Mouse (Mus musculus) lung, embryonic 14.5 days (tissue): ENCODE results near the gene Prkce. TPM values are rescaled to one million over a fixed set of nuclear protein-coding genes. Genes with fewer than 3 reads are reported as not detected.
A peak's percentile ranks its signal among the peaks of the same experiment; 100 is the strongest.

Experiments
- ATAC-seq: fragments of 200-750 bp; cut with Nextera tagmentation; 2 replicates; pipeline ENCODE4 v1.8.0; 2017; ENCODE audit warnings: mild to moderate bottlenecking, moderate TSS enrichment, moderate library complexity; ENCODE audit not compliant: insufficient read depth
- DNase-seq: peaks from one replicate; pipeline ENCODE4 v3.0.0-alpha.2; 2015
- H3K27ac ChIP-seq: fragments of 300-500 bp; sonication (generic); 2 replicates; pipeline ENCODE4 v1.5.1; 2014; ENCODE audit warnings: low read depth, mild to moderate bottlenecking, moderate library complexity
- H3K27me3 ChIP-seq: fragments of 300-500 bp; sonication (generic); 2 replicates; pipeline ENCODE4 v1.6.1; 2014; ENCODE audit warnings: low read length, control low read depth; ENCODE audit not compliant: insufficient read depth
- H3K36me3 ChIP-seq: fragments of 300-500 bp; sonication (generic); 2 replicates; pipeline ENCODE4 v1.6.1; 2014; ENCODE audit warnings: control low read depth; ENCODE audit not compliant: insufficient read depth
- H3K4me1 ChIP-seq: fragments of 300-500 bp; sonication (generic); 2 replicates; pipeline ENCODE4 v1.6.1; 2014; ENCODE audit warnings: antibody characterized with exemption, control low read depth; ENCODE audit not compliant: insufficient read depth
- H3K4me2 ChIP-seq: fragments of 300-500 bp; sonication (generic); 2 replicates; pipeline ENCODE4 v1.6.1; 2014; ENCODE audit warnings: mild to moderate bottlenecking
- H3K4me3 ChIP-seq: fragments of 300-500 bp; sonication (generic); 2 replicates; pipeline ENCODE4 v1.5.1; 2014; ENCODE audit warnings: low read depth, low read length
- H3K9ac ChIP-seq: fragments of 300-500 bp; sonication (generic); 2 replicates; pipeline ENCODE4 v1.6.1; 2014
- H3K9me3 ChIP-seq: fragments of 300-500 bp; sonication (generic); 2 replicates; pipeline ENCODE4 v1.6.1; 2016; ENCODE audit warnings: low read depth, low read length, control low read depth
- CTCF ChIP-seq: IDR thresholded peaks from 2 replicates; pipeline ENCODE4 v1.5.1; 2016; ENCODE audit warnings: antibody characterized with exemption, low read depth
- WGBS: fragments of 180-500 bp; shearing (Covaris S2); extraction: QIAGEN DNeasy Blood & Tissue Kit; methylation state at CpG from one replicate; pipeline ENCODE4 v1.1.7; 2014; 5-methylcytosine and 5-hydroxymethylcytosine counted together
- polyA plus RNA-seq: library from polyadenylated mRNA; unstranded; fragments of >200 nt; fragmentation: Nextera tagmentation; extraction: Ambion mirVana; gene quantifications from 2 replicates; pipeline ENCODE4 v1.2.1, GENCODE M21; 2014

Gene Prkce
- polyA plus RNA-seq, 1 experiment from 2014 or later: 10.1 TPM

- H3K4me2 ChIP-seq: no peak overlapping the region
- no peak overlapping the region for H3K9ac ChIP-seq
- H3K27me3 ChIP-seq: no peaks in the 10 kb centered on the region
- H3K27ac ChIP-seq: no peak overlapping the region
- DNase-seq (no peak), ATAC-seq (no peak)
- TF ChIP-seq CTCF: no peak
- no peak overlapping the region for H3K4me3 ChIP-seq
- peaks cover 20% of the 10 kb centered on the region for H3K4me1 ChIP-seq
- H3K9me3 ChIP-seq: no peaks in the 10 kb centered on the region
- H3K36me3 ChIP-seq: no peaks in the 10 kb centered on the region
- WGBS: 19% methylated on average over 5 of the region's 5 CpGs
These were observed 116.2 kb downstream of the Prkce start for GRCm38 (mm10) chr17:86283741-86284140.

- TF ChIP-seq CTCF: no peak
- no peak for DNase-seq
- H3K27me3 ChIP-seq: no peaks in the 10 kb centered on the region
- H3K36me3 ChIP-seq: no peaks in the 10 kb centered on the region
- H3K9ac ChIP-seq: no peak overlapping the region
- no peak for ATAC-seq
- WGBS: 84% methylated on average over 5 of the region's 5 CpGs
- H3K4me1 ChIP-seq: peaks cover 13% of the 10 kb centered on the region
- H3K27ac ChIP-seq: no peak overlapping the region
- H3K4me2 ChIP-seq: no peak overlapping the region
- no peaks in the 10 kb centered on the region for H3K9me3 ChIP-seq
- no peak overlapping the region for H3K4me3 ChIP-seq
These were observed 117.5 kb downstream of the Prkce start for GRCm38 (mm10) chr17:86285058-86285457.

DNA sequence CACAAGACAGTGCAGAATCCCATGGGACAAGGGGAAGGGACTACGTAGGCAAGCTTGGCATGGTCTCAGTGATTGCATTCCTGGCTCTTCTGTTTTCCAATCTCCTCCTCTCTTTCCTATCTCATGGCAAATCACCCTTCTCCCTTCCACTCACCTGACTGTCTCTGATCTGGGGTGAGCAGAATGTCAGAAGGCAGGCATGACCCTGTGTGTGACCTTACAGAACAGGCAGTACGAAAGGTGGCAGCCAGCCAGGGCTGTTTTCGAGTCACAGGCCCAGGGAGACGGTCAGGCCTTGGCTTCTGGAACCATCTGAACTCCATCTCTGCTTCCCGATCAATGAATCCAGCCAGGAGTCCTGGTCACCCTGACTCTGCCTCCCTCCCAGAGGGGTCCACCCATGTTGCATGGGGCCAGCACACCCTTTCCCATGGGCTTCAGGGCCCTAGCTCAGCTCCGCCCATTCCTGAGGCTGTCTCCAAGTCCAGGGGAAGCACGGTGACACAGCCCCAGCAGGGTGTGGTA is 119.2 kb downstream of the Prkce start:
- no peaks in the 10 kb centered on the region for H3K36me3 ChIP-seq

DNA sequence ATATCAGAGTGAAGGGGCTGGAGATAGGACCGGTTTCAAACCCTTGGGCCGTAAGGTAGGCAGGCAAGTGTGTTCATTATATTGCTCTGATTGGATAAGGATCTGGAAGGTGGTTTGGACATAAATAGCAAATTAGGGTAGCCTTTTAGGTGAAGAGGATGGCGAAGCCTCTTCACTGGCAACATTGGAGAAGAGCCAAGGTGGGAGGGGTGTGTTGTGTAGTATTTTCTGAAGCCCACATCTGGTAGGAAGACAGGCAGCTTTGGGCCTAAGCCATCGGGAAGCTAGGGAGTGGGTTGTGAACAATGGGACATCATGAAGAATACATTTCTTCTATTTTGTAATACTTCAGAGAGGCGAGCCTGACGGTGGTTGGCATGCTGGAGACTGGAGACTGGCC is 125.1 kb downstream of the Prkce start:
- DNase-seq (no peak), ATAC-seq (peak; percentile 10; the same call in 1 of the 2 replicates)
- H3K27ac ChIP-seq: no peak overlapping the region
- no peak for TF ChIP-seq CTCF
- no peaks in the 10 kb centered on the region for H3K36me3 ChIP-seq
- no peaks in the 10 kb centered on the region for H3K4me1 ChIP-seq
- H3K9ac ChIP-seq: no peak overlapping the region
- no peak overlapping the region for H3K4me2 ChIP-seq
- no peaks in the 10 kb centered on the region for H3K9me3 ChIP-seq
- no peaks in the 10 kb centered on the region for H3K27me3 ChIP-seq
- H3K4me3 ChIP-seq: no peak overlapping the region
- WGBS: 74% methylated on average over 6 of the region's 6 CpGs

More for the DNA sequence above, 119.2 kb downstream of the Prkce start:
- no peak for TF ChIP-seq CTCF
- Histone ChIP-seq H3K9ac (no peak overlapping the region), H3K4me1 (peaks cover 4% of the 10 kb centered on the region; the same call in 1 of the 2 replicates), H3K4me2 (no peak overlapping the region), H3K9me3 (no peaks in the 10 kb centered on the region), H3K4me3 (no peak overlapping the region), H3K27me3 (no peaks in the 10 kb centered on the region), H3K27ac (no peak overlapping the region)
- WGBS: 66% methylated on average over 7 of the region's 7 CpGs
- DNase-seq (no peak), ATAC-seq (no peak)

DNA sequence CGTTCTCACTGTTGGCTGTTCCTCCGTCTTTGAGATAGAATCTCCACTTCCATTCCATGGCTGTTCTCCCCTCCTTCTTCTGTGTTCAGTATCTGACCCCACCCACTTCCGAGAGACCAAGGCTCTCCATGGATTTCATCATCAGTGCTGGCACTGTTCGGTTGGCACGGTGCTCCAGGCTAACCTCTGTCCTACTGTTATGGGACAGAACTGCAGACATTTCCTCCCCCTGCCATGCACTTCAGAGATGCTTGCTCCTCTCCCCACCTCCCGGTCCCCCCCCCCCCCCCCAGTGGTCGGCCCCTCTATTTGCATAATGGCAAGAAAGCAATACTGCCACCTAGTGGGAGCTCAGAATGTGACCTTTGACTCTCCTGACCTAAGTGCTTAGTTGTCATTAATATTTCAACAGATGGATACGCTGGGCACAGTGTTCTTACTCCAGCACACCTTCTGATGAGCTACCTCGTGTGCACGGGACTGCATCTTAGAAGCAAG is 125.7 kb downstream of the Prkce start:
- H3K4me1 ChIP-seq: no peaks in the 10 kb centered on the region
- H3K9ac ChIP-seq: no peak overlapping the region
- 51% methylated on average over 8 of the region's 10 CpGs for WGBS
- TF ChIP-seq CTCF: peak; percentile 51
- H3K4me2 ChIP-seq: peak overlapping the region; percentile 32; the same call in 1 of the 2 replicates
- no peak overlapping the region for H3K27ac ChIP-seq
- ATAC-seq (peak; percentile 42; the same call in 1 of the 2 replicates), DNase-seq (peak; percentile 82)
- H3K9me3 ChIP-seq: no peaks in the 10 kb centered on the region
- no peaks in the 10 kb centered on the region for H3K36me3 ChIP-seq
- no peaks in the 10 kb centered on the region for H3K27me3 ChIP-seq
- H3K4me3 ChIP-seq: no peak overlapping the region

DNA sequence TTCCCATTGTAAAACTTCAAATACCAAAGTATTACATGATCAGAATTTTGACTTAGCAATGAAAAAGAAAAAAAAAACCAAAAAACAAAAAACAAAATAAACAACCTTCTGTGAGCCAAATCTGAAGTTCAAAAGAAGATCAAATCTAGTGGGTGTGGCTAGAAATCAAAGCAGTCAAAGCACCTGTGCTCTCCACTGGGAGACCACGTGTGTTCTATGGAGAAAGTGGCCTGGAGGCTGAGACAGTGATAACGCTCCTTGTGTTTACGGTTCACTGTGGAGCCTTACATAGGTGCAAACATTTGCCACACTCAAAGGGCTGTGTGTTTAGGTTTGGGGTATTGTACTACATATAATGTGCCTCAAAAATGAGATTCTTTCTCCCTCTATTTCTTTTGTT is 132.0 kb downstream of the Prkce start:
- no peaks in the 10 kb centered on the region for H3K27me3 ChIP-seq
- no peak for ATAC-seq
- no peak overlapping the region for H3K9ac ChIP-seq
- no peak overlapping the region for H3K4me3 ChIP-seq
- no peaks in the 10 kb centered on the region for H3K9me3 ChIP-seq
- peaks cover 32% of the 10 kb centered on the region for H3K4me1 ChIP-seq
- DNase-seq: no peak
- no peak overlapping the region for H3K4me2 ChIP-seq
- 55% methylated on average over 3 of the region's 3 CpGs for WGBS
- H3K36me3 ChIP-seq: no peaks in the 10 kb centered on the region
- no peak for TF ChIP-seq CTCF
- H3K27ac ChIP-seq: no peak overlapping the region

GRCm38 (mm10) chr17:86300774-86301595 is 133.4 kb downstream of the Prkce start:
- DNase-seq (peak; percentile 68), ATAC-seq (peak; percentile 45)
- H3K27me3 ChIP-seq: no peaks in the 10 kb centered on the region
- H3K9me3 ChIP-seq: no peaks in the 10 kb centered on the region
- H3K4me2 ChIP-seq: peak overlapping the region; percentile 49
- H3K9ac ChIP-seq: no peak overlapping the region; the same call in none of the 2 replicates
- no peak overlapping the region for H3K4me3 ChIP-seq
- no peaks in the 10 kb centered on the region for H3K36me3 ChIP-seq
- peaks cover 41% of the 10 kb centered on the region for H3K4me1 ChIP-seq
- 44% methylated on average over 21 of the region's 22 CpGs for WGBS
- peak overlapping the region; percentile 83 for H3K27ac ChIP-seq
- TF ChIP-seq CTCF: no peak
